Mouse (Mus musculus) MEL (cell line): ENCODE results near the gene Cdip1. TPM values are rescaled to one million over a fixed set of nuclear protein-coding genes. Genes with fewer than 3 reads are reported as not detected.
"Not testable (repeated sequence)": the region's sequence is repeated elsewhere in the genome, so short reads cannot be mapped to it uniquely, and the experiment has no call there.

Experiments used
- DNase-seq: peaks from one replicate; pipeline ENCODE4 v3.0.0; 2011; ENCODE audit warnings: low read depth, low spot score
- H3K27ac ChIP-seq: 2 replicates; pipeline ENCODE4 v1.5.1; 2012; ENCODE audit warnings: low read depth, mild to moderate bottlenecking, control low read depth, low read length, moderate library complexity; ENCODE audit not compliant: control insufficient read depth
- H3K27me3 ChIP-seq, 2 experiments: fragments of 150-350 bp in 1 of 2; sonication (generic) in 1 of 2; 2 replicates each; pipeline ENCODE4 v1.6.1; 2012; ENCODE audit warnings: low read length in 2 of 2, mild to moderate bottlenecking in 2 of 2, improper control_type of control experiment in 1 of 2, moderate library complexity in 1 of 2; ENCODE audit not compliant: insufficient read depth in 2 of 2, control insufficient read depth in 1 of 2
- H3K36me3 ChIP-seq, 2 experiments: 2 replicates each; pipeline ENCODE4 v1.6.1; 2012 to 2014; ENCODE audit warnings: low read length in 2 of 2, improper control_type of control experiment in 1 of 2, inconsistent platforms in 1 of 2, mild to moderate bottlenecking in 1 of 2; ENCODE audit not compliant: insufficient read depth in 2 of 2, control insufficient read depth in 1 of 2
- H3K4me1 ChIP-seq, 2 experiments: fragments of 150-350 bp in 1 of 2; sonication (generic) in 1 of 2; 2 replicates each; pipeline ENCODE4 v1.6.1; 2012; ENCODE audit warnings: low read length in 2 of 2, improper control_type of control experiment in 1 of 2, mild to moderate bottlenecking in 1 of 2; ENCODE audit not compliant: insufficient read depth in 2 of 2, control insufficient read depth in 1 of 2
- H3K4me3 ChIP-seq, 2 experiments: fragments of 150-350 bp in 1 of 2; sonication (generic) in 1 of 2; 2 replicates each; pipeline ENCODE4 v1.5.1; 2012; ENCODE audit warnings: low read depth in 2 of 2, low read length in 2 of 2, mild to moderate bottlenecking in 2 of 2, moderate library complexity in 2 of 2, control low read depth in 1 of 2, improper control_type of control experiment in 1 of 2; ENCODE audit not compliant: control insufficient read depth in 1 of 2, insufficient read depth in 1 of 2
- H3K79me2 ChIP-seq: 2 replicates; pipeline ENCODE4 v1.6.1; 2012; ENCODE audit warnings: mild to moderate bottlenecking, low read length, moderate library complexity; ENCODE audit not compliant: control insufficient read depth, poor library complexity, insufficient read depth
- H3K9ac ChIP-seq: 2 replicates; pipeline ENCODE4 v1.6.1; 2012; ENCODE audit warnings: low read depth, mild to moderate bottlenecking, control low read depth, low read length, moderate library complexity; ENCODE audit not compliant: control insufficient read depth, poor library complexity, severe bottlenecking
- H3K9me3 ChIP-seq: fragments of 150-350 bp; sonication (generic); replicated peaks from 2 replicates; pipeline ENCODE4 v1.6.1; 2012; ENCODE audit warnings: mild to moderate bottlenecking, low read length, improper control_type of control experiment, moderate library complexity; ENCODE audit not compliant: insufficient read depth
- CHD2 ChIP-seq: IDR thresholded peaks from 2 replicates; pipeline ENCODE4 v1.6.1; 2011; ENCODE audit warnings: low read length, improper control_type of control experiment
- ETS1 ChIP-seq: IDR thresholded peaks from 2 replicates; pipeline ENCODE4 v1.6.1; 2012; ENCODE audit warnings: low read depth, mild to moderate bottlenecking, inconsistent platforms, low read length, improper control_type of control experiment, moderate library complexity
- MAZ ChIP-seq: IDR thresholded peaks from 2 replicates; pipeline ENCODE4 v1.6.1; 2012; ENCODE audit warnings: low read depth, mild to moderate bottlenecking, inconsistent platforms, low read length, improper control_type of control experiment
- MEF2A ChIP-seq: IDR thresholded peaks from 2 replicates; pipeline ENCODE4 v1.6.1; 2014; ENCODE audit warnings: low read depth, mild to moderate bottlenecking, inconsistent platforms, low read length, improper control_type of control experiment; ENCODE audit not compliant: poor library complexity, insufficient replicate concordance, severe bottlenecking; ENCODE audit errors: extremely low read depth
- POLR2AphosphoS5 ChIP-seq: IDR thresholded peaks from 2 replicates; pipeline ENCODE4 v1.6.1; 2012; ENCODE audit warnings: low read depth, borderline replicate concordance, mild to moderate bottlenecking, inconsistent platforms, low read length, moderate library complexity, mixed read lengths
- RCOR1 ChIP-seq: IDR thresholded peaks from 2 replicates; pipeline ENCODE4 v1.6.1; 2012; ENCODE audit warnings: low read depth, mild to moderate bottlenecking, inconsistent platforms, low read length, improper control_type of control experiment
- UBTF ChIP-seq: IDR thresholded peaks from 2 replicates; pipeline ENCODE4 v1.6.1; 2012; ENCODE audit warnings: low read depth, mild to moderate bottlenecking, inconsistent platforms, low read length, improper control_type of control experiment, moderate library complexity, borderline replicate concordance; ENCODE audit not compliant: insufficient read depth
- USF1 ChIP-seq: IDR thresholded peaks from 2 replicates; pipeline ENCODE4 v1.6.1; 2014; ENCODE audit warnings: low read depth, mild to moderate bottlenecking, inconsistent platforms, low read length, improper control_type of control experiment, moderate library complexity
- ZKSCAN1 ChIP-seq: IDR thresholded peaks from 2 replicates; pipeline ENCODE4 v1.6.1; 2012; ENCODE audit warnings: low read depth, mild to moderate bottlenecking, inconsistent platforms, low read length, improper control_type of control experiment, moderate library complexity
- polyA plus RNA-seq, 2 experiments: library from polyadenylated mRNA; stranded (reverse) in 1 of 2; unstranded in 1 of 2; fragments of >175 nt in 1 of 2; fragments of >200 nt in 1 of 2; gene quantifications; 2 replicates each; pipeline versions ENCODE4 v1.2.1 to v1.2.4; 2012; ENCODE audit warnings: low replicate concordance in 2 of 2, low read depth in 1 of 2; ENCODE audit not compliant: insufficient read length in 2 of 2, insufficient read depth in 1 of 2, missing spikeins in 1 of 2
- total RNA-seq: library from RNA; depleted of rRNA; stranded (reverse); fragments of 300-350 nt; gene quantifications from 2 replicates; pipeline ENCODE4 v1.2.3, GENCODE M21; 2012

The Cdip1 gene
- total and polyA plus RNA-seq, 3 experiments: 24.8 to 97.8 (median 32.8) TPM

DNA sequence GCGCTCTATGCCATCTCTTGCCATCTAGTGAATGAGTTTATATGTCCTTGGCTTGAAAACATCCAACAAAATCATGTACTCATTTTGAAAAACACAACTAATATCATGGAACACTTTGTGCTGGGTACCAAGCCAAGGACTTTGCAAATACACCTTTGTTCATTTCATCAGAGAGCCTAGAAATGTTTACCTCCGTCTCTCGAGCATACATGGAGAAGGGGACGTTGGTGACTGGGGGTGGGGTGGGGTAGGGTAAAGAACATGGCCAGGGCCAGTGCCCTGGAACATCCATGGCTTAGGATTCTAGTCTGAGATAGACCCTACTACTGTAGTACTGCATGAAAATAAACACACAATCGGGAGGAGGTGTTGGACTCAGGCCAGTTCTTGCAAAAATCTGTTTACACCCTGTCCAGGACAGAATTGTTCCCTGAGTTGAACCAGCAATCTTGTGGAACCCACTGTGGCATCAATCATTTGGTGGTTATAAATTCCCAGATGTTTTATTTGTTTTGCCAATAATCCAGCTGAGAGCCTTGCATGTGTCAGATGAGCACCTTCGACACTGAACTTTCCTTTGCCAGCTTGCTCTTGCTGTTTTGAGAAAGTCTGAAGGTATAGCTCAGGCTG, 39.3 kb upstream of the Cdip1 start:
- no peaks in the 10 kb centered on the region for H3K9me3 ChIP-seq
- H3K27ac ChIP-seq: no peak overlapping the region
- no peak for TF ChIP-seq ZKSCAN1
- no peaks in the 10 kb centered on the region for H3K79me2 ChIP-seq
- H3K27me3 ChIP-seq: peaks cover 0 to 4% of the 10 kb centered on the region in 2 experiments; a peak in 3 of 4 replicates
- H3K9ac ChIP-seq: no peak overlapping the region
- DNase-seq: no peak
- no peak overlapping the region for H3K4me3 ChIP-seq
- H3K36me3 ChIP-seq: peaks cover 0 to 3% of the 10 kb centered on the region in 2 experiments; a peak in 1 of 4 replicates
- H3K4me1 ChIP-seq: peaks cover 0 to 7% of the 10 kb centered on the region in 2 experiments; a peak in 3 of 4 replicates

DNA sequence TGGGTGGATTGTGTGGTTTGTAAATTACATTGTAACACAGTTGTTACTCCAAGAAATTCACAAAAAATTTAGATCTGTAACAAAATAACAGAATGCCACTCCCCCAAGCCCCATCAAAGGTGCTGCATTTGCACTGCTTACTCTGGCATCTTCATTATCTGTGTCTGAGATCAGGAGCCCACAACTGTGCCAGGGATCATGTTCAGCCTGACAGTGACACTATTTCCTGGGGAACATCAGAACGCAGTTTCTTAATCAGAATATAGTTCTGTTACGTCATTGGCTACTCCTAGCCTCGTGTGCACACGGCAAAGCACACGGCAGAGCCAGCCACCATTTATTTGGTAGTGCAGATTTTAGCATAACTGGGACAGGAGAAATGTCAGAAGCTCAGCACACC, 37.5 kb upstream of the Cdip1 start:
- Histone ChIP-seq H3K36me3 (peaks cover 0 to 3% of the 10 kb centered on the region in 2 experiments; a peak in 1 of 4 replicates), H3K9me3 (no peaks in the 10 kb centered on the region), H3K79me2 (no peaks in the 10 kb centered on the region), H3K9ac (no peak overlapping the region), H3K4me1 (peaks cover 0 to 5% of the 10 kb centered on the region in 2 experiments; a peak in 3 of 4 replicates), H3K27me3 (peaks cover 0 to 4% of the 10 kb centered on the region in 2 experiments; a peak in 3 of 4 replicates), H3K27ac (no peak overlapping the region), H3K4me3 (no peak overlapping the region)
- no peak for DNase-seq
- no peak for TF ChIP-seq MEF2A
- no peak for TF ChIP-seq POLR2AphosphoS5
- no peak for TF ChIP-seq MAZ
- TF ChIP-seq ETS1: no peak
- TF ChIP-seq USF1: no peak
- no peak for TF ChIP-seq UBTF
- no peak for TF ChIP-seq RCOR1
- TF ChIP-seq CHD2: no peak

DNA sequence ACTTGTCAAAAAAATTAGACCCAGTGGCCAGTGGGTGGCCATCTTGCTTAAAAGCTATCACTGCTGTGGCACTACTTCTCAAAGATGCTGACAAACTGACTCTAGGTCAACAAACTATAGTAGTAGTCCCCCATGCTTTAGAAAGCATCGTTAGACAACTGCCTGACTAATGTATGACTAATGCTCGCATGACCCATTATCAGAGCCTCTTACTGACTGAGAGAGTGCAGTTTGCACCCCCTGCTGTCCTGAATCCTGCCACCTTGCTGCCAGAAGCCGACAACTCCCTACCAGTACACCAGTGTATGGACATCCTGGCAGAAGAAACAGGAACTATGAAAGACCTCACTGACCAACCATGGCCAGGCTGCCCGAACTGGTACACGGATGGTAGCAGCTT, 34.4 kb upstream of the Cdip1 start:
- not testable (repeated sequence) for H3K27ac ChIP-seq, DNase-seq, H3K9ac ChIP-seq, H3K9me3 ChIP-seq, H3K27me3 ChIP-seq, H3K36me3 ChIP-seq, H3K4me3 ChIP-seq, H3K79me2 ChIP-seq, H3K4me1 ChIP-seq
